Mouse (Mus musculus): Measurements from ENCODE around the gene Gm26938. TPM values are rescaled to one million over a fixed set of nuclear protein-coding genes. Genes with fewer than 3 reads are reported as not detected.

Gene Gm26938
- total RNA-seq, 2 experiments from 2014 or later: not detected

DNA sequence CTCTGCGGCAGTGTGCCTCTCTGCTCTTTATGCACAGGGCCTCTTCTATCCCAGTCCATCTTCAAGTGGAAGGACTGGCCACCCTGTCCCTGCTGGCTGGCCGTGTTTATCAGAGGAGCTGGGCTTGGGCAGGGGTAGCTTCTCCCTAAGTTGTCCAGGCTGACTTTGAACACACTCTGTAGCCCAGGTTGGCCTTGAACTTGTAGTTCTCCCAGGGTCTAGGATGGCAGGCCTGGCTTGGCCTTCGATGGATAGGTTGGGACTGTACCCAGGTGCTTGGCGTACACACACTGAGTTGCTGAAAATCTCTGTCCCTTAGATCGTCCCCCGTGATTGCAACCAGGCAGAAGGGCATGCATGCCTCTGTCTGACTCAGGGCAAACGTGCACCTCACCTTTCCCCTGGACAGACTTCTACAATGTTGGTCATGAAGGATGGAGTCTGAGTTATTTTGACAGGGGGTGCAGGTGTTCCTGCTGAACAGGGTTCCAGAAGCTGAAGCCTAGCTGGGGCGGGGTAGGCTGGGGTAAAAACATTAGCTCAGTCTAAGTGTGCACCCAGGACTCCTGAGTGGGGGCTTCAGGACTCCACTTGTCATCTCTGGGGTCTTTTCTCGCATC, 30.1 kb downstream of the Gm26938 start:
- DNase-seq (ENCODE audit: extremely low spot score in 1 of 2, low spot score in 1 of 2): no peak

DNA sequence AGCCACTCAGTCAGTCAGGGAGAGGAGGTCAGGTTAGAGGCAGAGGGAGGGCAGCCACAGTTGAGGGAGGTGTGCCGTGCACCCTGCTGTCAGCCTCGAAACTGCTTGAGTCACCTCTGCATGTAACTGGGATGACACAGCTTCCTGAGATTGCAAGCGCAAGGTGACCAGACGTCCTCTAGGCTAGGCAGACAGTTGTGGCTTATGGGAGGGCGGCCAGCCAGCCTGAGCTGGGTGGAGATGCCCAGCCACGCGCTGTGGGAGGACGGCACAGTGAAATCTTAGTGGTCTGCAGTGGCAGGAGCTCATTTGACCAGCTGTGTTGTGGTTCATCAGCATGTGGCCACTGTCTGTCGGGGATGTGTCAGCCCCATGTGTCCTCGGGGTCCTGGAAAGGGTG, 31.3 kb downstream of the Gm26938 start:
- DNase-seq (ENCODE audit: extremely low spot score in 1 of 2, low spot score in 1 of 2): no peak

DNA sequence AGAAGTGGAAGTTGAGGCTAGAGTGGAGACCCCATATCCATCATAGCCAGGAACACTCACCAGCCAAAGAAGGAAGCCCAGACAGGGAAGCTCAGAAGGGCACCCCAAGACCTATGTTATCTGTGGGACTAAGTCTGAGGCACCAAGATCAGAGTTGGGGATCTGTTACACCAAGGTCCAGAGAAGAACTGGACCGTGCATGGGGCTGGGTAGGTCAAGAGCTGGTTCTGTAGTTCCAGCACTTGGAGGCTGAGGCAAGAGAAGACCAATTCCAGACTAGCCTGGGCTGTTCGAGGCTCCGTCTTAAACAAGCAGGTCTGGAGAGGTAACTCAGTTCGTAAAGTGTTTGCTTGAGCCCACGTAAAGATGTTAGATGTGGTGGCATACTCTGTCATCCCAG, 32.1 kb downstream of the Gm26938 start:
- no peak for DNase-seq (ENCODE audit: extremely low spot score in 1 of 2, low spot score in 1 of 2)

DNA sequence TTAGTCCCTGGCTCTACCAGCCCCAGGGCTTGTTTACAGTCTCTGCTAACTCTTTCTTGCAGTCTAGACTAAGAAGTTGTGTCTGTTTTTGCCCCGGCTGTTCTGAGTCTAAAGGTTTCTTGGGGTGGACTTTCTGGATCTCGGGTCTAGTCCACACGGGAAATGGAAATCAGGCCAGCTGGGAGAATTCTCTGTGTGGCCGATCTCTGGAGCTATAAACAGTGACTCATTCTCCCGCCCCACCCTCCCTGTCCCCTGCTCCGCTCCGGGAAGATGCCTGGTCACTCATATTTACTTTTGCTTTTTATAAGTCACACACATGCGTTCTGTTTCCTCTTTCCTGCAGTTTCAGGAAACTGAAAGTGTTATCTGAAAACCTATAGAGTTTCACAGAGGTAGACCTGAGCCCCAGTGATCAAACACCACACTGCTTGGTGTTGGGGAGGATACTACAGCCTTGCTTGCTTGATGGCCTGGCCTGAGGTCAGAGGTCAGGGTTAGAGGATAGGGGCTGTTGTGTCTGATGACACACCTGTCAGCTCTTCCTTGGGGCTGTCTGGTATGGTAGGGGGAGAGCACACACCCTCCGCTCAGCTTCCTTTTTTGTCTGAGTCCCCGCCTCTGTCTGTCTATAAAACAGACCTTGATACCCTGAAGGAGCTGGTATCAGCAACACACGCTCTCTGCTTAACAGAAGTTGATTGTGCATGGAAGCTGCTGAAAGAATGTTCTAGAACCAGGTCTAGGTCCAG, 32.7 kb downstream of the Gm26938 start:
- DNase-seq (ENCODE audit: extremely low spot score in 1 of 2, low spot score in 1 of 2): no peak

DNA sequence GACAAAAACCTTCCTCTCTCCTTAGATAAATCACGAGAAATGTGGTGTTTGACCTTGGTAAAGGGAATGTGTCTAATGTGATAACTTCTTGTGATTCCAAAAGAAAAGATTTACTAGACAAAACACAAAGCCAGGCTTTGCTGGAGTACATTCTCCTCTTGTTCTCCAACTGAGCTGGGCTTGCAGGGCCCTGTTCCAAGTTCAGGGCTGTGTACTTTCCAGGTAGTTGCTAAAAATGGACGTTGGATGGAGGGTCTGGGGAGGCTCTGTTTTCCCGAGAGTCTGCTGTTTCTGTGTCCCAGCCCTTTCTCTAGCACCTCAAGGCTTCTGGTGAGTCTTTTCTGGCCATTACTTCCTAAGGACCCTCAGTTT, 33.3 kb downstream of the Gm26938 start:
- no peak for DNase-seq (ENCODE audit: extremely low spot score in 1 of 2, low spot score in 1 of 2)

DNA sequence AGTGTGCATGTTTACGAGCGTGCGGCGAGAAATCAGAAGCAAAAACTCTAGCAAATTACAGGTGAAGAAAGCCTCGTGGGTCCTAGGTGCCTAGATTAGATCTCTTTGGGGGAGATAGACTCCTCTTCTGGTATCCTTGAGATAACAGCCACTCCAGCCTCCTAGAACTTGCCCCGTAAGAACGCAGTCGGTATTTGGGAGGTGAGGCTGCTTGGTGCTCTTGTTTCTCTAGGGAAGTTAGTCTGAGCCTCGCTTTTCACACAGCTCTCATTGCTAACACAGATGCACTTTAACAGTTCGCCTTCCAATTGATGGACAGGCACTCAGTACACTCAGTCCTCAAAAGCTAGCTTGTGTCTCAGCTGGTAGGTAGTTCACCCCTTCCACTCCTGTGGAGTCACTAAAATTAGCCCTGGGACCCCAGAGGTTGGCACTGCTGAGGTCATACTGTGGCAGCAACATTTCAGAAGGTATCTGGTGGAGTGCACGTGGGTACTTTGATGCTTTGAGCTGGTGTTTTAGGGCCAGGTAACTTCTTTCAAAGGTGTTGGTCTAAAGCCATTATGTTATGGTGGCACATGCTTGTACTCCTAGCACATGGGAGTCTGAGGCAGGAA, 33.9 kb downstream of the Gm26938 start:
- DNase-seq (ENCODE audit: extremely low spot score in 1 of 2, low spot score in 1 of 2): no peak

DNA sequence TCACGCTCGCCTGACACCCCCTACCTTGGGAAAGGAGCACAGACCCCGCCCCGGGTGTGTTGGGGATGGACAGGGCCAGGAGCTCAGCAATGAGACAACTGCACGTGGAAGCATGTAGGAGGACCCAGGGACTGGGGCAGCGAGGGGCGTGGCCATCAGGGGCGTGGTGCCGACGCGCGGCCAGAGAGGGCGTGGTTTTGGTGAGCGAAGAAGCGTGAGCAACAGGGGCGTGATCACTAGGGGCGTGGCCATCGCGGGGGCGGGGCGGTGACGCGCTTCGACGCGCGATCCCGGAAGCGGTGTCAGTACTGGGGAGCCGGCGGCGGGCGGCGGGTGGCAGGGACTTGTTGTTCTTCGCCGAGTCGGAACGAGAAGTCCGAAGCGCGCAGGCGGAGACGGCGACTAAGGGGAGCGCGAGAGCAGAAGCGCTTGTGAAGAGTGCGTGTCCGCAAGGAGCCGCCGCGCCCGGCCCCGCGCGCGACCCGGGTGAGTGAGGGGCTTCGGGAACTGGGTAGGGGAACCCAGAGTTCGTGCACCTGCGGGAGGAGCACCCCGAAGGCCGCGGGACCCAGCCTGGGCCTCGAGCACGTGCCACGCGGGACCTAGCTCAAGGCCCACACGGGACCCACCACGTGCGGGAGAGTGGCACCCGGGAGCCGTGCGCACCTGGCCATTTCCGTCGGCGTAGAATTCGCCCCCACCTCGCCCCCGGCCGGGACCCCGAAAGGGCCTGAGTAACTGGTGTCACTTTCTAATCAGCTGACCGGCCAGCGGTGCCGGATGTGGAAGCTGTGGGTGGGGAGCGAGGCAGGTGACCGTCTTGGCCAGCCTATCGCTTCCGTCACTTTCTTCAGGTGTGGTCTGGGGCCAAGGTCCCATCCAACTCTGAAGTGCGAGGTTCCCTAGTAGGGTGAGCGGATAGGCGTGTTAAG, 34.7 kb downstream of the Gm26938 start, which contains the start of gene Mafk:
Mafk (plus strand) TSS at position 287 of the 932 bp plus-strand sequence.
- peak; percentile 89 to 91 for DNase-seq (ENCODE audit: extremely low spot score in 1 of 2, low spot score in 1 of 2)

DNA sequence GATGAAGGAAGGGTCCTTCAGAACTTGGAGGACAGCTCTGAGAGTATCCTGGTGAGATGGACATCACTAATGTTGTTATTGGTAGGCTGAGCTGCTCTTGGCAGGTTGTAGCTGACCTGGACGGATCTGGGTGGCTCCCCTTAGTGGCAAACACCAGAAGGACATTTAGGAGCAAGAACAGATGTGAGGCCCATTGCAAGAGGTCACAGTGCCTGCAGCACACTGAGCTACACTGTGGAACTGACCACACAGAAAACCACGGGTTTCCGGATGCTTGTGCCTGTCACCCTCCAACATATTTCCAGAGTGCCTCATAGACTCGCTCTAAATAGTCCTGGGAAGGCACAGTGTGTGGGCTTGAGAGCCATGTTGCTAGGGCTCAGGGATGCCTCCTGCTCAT, 36.7 kb downstream of the Gm26938 start:
- no peak for DNase-seq (ENCODE audit: extremely low spot score in 1 of 2, low spot score in 1 of 2)

DNA sequence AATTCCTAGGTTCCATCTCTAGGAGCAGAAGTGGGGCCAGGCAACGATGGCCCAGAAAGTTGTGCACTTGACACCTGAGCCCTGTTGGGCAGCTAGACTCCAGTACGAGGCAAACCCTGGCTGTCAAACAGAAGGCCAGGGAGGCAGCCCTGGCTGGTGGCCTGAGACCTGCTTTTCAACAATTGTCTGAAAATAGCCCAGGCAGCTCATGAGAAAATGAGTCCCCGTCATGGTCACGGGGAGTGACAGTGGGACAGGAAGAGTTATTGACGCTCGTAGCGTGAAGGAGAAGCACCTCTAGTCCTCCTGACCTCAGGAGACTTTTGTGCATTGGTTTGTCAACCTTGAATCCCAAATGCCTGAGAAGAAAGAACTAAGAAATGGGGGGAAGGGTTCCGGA, 44.8 kb downstream of the Gm26938 start:
- DNase-seq (ENCODE audit: extremely low spot score in 1 of 2, low spot score in 1 of 2): no peak

DNA sequence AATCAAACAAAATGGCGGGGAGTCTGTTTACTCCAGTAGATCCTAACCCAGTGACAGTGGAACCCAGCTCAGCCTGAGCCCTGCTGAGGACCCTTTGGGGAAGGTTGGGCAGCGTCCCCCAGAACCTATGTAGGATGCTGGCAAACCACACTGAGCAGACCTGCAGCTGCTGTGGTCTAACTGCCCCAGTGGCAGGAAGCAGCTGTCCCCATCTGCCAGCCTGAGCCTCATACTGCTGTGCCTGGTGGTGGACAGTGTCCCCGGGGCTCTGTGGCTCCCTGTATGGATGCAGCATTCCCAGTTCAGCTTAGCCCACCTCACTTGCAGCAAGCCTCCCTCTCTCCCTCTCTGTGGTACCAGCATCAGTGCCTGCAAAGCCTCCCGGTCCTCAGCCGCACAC, 49.2 kb downstream of the Gm26938 start:
- no peak for DNase-seq (ENCODE audit: extremely low spot score in 1 of 2, low spot score in 1 of 2)

DNA sequence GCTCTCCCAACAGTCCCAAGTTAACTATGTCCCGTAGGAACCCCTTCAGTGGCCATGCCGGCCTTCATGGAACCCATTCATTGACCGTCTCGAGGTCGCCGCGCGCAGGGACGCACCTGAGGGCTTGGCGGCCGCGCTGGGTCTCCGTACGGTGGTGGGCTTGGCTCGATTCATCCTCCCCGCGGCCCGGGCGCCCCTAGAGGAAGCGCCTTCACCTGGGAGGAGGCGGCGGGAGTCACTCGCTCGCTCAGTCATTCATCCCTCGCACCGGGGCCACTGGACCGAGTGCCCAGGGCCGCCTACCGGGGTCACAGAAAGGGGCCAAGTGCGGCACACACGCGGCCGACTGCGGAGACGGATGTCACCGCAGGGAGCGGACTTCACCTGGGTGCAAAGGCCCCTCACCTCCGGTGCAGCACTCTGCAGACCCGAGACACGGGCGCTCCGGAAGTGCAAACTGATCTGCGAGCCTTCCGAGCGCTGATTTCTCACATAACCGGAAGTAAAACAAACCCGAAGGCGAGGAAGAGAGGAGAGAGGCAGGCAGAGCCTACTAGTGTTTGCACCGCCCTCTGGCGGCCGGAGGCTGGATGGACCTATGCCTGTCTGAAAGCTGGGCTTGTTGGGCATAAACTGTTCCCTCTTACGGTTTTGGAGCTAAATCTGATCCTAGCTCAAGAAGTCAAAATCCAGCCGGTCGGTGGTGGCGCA, 50.8 kb downstream of the Gm26938 start, which contains the start of gene Ints1:
Ints1 (minus strand) TSS at position 459 of the 711 bp plus-strand sequence.
- DNase-seq (ENCODE audit: extremely low spot score in 1 of 2, low spot score in 1 of 2): peak; percentile 92 to 99

DNA sequence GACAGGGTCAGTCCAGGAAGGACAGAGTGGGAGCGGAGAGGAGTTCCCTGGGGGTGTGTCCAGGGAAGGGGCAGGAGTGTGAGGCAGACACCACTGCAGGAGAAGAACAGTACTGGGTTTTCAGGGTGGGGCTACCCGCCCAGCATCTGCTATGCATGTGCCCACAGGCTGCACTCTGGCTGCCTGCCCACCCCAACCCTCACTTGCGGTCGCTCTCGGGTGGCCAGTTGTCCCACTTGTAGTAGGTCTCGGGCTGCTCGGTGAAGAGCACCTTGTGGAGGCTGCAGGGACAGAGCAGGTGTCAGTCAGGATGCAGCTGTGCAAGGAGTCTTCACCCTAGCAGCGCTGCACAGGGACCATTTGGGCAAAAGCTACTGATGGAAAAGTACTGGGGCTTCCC, 58.0 kb downstream of the Gm26938 start:
- no peak for DNase-seq (ENCODE audit: extremely low spot score in 1 of 2, low spot score in 1 of 2)

DNA sequence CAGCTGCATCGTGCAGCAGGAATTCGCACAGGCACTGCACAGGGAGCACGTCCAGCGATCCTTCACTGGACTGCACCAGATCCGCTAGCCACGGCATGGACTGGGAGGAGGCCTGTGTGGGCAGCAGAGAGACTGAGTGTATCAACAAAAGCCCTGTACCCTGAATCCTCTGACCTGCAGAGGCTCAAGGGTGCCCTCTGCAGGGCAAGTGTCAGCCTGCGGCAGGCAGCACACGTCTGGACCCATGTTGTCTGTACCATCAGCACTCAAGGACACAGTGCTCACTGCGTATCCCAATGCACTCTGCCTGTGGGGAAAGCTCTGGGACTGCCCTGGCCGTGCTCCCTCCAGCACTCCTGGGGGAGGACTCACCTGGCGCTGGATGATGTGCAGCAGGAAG, 61.9 kb downstream of the Gm26938 start:
- DNase-seq (ENCODE audit: extremely low spot score in 1 of 2, low spot score in 1 of 2): no peak

DNA sequence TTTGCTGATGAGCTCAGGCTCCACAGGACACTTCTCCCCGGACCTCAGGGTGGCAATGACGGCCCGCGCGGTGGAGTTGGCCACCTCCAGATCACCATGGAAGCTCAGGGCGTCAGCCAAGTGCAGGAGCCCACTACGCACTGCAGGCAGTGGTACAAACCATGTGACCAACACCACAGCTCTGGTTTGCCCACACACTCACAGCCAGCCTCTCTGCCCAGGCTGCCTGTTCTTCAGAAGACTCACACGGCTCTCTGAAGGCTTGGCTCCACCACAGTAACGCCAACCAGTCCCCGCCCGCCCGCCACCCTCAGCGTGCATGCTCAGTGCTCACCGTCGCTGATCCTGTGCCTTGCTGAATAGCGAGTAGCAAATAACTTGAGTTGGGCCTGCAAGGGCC, 68.1 kb downstream of the Gm26938 start:
- no peak for DNase-seq (ENCODE audit: extremely low spot score in 1 of 2, low spot score in 1 of 2)

Small RNA genes lying within 50 kb of the gene (microRNA-seq; reads per million reads assigned to microRNA genes)
- gene Mir7037: 3.9 to 4.2 reads per million in 2 experiments

Other genes starting within 250 kb of the Gm26938 start
- gene Micall2, start 90.1 kb downstream of the Gm26938 start, total RNA-seq (2021): 1 to 10 TPM; 1.7 to 2.5 TPM
- gene Ints1, start 50.7 kb downstream of the Gm26938 start, total RNA-seq (2021): 100 to 1,000 TPM in 1 of 2 experiments, 10 to 100 TPM in 1; 79.4 to 103 TPM
- gene Mafk, start 34.9 kb downstream of the Gm26938 start, total RNA-seq (2021): 10 to 100 TPM; 10.0 to 10.6 TPM
- gene Tmem184a, start 6.5 kb downstream of the Gm26938 start, total RNA-seq (2021): under 1 TPM; 0.16 to 0.32 TPM
- gene Psmg3, start 478 bp upstream of the Gm26938 start, total RNA-seq (2021): 10 to 100 TPM; 20.5 TPM
- gene Elfn1, start 81.5 kb upstream of the Gm26938 start, total RNA-seq (2021): 10 to 100 TPM; 27.4 to 29.4 TPM

Data from layer of hippocampus, postnatal 25 days (tissue).